Mouse (Mus musculus) limb, embryonic 12.5 days (tissue): ENCODE measurements around the gene Bloc1s4. TPM values are rescaled to one million over a fixed set of nuclear protein-coding genes. Genes with fewer than 3 reads are reported as not detected.
A peak's percentile ranks its signal among the peaks of the same experiment; 100 is the strongest.
"Not testable (repeated sequence)": the region's sequence is repeated elsewhere in the genome, so short reads cannot be mapped to it uniquely, and the experiment has no call there.

ENCODE experiments used
- ATAC-seq: fragments of 200-750 bp; cut with Nextera tagmentation; 2 replicates; pipeline ENCODE4 v1.8.0; 2017; ENCODE audit warnings: low read depth, moderate TSS enrichment; ENCODE audit not compliant: insufficient number of reproducible peaks, insufficient read depth, low FRiP score, low TSS enrichment
- H3K27ac ChIP-seq: fragments of 300-500 bp; sonication (generic); 2 replicates; pipeline ENCODE4 v1.5.1; 2016; ENCODE audit warnings: mild to moderate bottlenecking, moderate library complexity
- H3K27me3 ChIP-seq: fragments of 300-500 bp; sonication (generic); 2 replicates; pipeline ENCODE4 v1.6.1; 2016; ENCODE audit warnings: mild to moderate bottlenecking, moderate library complexity
- H3K36me3 ChIP-seq: fragments of 300-500 bp; sonication (generic); 2 replicates; pipeline ENCODE4 v1.6.1; 2016; ENCODE audit warnings: mild to moderate bottlenecking, moderate library complexity
- H3K4me1 ChIP-seq: fragments of 300-500 bp; sonication (generic); replicated peaks from 2 replicates; pipeline ENCODE4 v1.6.1; 2016
- H3K4me2 ChIP-seq: fragments of 300-500 bp; sonication (generic); 2 replicates; pipeline ENCODE4 v1.6.1; 2016; ENCODE audit warnings: mild to moderate bottlenecking, moderate library complexity
- H3K4me3 ChIP-seq: fragments of 300-500 bp; sonication (generic); replicated peaks from 2 replicates; pipeline ENCODE4 v1.5.1; 2016; ENCODE audit warnings: mild to moderate bottlenecking
- H3K9ac ChIP-seq: fragments of 300-500 bp; sonication (generic); replicated peaks from 2 replicates; pipeline ENCODE4 v1.6.1; 2016; ENCODE audit warnings: mild to moderate bottlenecking, moderate library complexity
- H3K9me3 ChIP-seq: fragments of 300-500 bp; sonication (generic); 2 replicates; pipeline ENCODE4 v1.6.1; 2016; ENCODE audit warnings: mild to moderate bottlenecking, moderate library complexity
- WGBS: fragments of 180-500 bp; shearing (Covaris S2); methylation state at CpG from one replicate; pipeline ENCODE4 v1.1.7; 2016; 5-methylcytosine and 5-hydroxymethylcytosine counted together
- polyA plus RNA-seq: library from polyadenylated mRNA; unstranded; fragments of >200 nt; fragmentation: Nextera tagmentation; extraction: Ambion mirVana; gene quantifications from 2 replicates; pipeline ENCODE4 v1.2.1, GENCODE M21; 2016

Gene Bloc1s4
- 32.5 and 34.5 TPM in 2 replicates for polyA plus RNA-seq

DNA sequence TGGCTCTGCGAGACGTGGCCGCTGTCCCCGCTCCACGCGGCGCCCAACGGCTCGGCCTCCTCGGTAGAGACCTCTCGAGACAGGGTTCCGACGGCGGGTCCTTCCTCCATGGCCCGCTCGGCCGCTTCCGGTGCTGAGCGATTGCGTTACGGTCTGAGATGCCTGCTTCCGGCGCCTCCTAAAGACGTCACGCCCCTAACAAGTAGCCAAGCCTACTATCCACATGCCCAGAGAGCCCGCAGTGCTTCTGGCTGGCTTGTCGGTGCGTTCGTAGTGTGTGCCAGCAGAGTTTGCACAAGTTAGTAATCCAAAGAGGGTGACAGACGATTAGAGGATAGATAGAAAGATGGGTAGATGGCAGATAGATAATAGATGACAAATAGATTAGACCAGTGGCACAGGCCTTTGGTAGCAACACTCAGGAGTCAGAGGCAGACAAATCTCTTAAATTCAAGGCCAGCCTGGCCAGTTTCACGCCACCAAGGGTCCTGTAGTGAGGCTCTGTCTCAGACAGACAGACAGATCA lies at the start of gene Bloc1s4:
Gene Bloc1s4, minus strand, starts transcription at position 115 of the 526 bp plus-strand sequence.
- ATAC-seq = peak; percentile 79
- H3K4me1 ChIP-seq = peaks cover 13% of the 10 kb centered on the region
- 5% methylated on average over 31 of the region's 31 CpGs for WGBS
- H3K36me3 ChIP-seq = peaks cover 5% of the 10 kb centered on the region; the same call in 1 of the 2 replicates
- peak within 1 kb of the TSS; percentile 98 for H3K4me2 ChIP-seq
- H3K9me3 ChIP-seq = no peaks in the 10 kb centered on the region
- peak within 1 kb of the TSS; percentile 98 for H3K4me3 ChIP-seq
- H3K27me3 ChIP-seq = no peaks in the 10 kb centered on the region
- H3K27ac ChIP-seq = no peak within 1 kb of the TSS
- peak within 1 kb of the TSS; percentile 93 for H3K9ac ChIP-seq

DNA sequence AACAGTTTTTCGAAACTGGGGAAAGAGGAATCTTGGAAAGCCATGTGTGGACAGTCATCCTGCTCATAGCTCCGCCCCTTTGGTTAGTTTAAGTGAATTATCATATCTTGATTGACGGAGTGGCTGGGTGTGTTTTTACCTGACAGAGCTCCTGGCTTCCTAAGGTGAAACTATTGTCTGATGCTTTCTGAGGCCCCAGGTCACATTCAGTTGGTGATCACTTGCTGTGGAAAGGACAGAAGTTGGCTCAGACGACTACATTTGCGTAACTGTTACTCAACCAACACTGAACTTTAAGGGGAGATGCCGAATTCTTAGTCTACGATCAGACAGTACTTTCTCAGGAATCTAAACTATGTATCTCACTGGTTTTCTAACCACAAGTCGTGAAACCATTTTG lies 48.8 kb upstream of the Bloc1s4 start:
- Histone ChIP-seq H3K9ac (peak overlapping the region; percentile 86; the same call in 1 of the 2 replicates), H3K27me3 (0 out of 2 replicates have a peak, but pooled peaks cover 3% of the 10 kb centered on the region), H3K4me2 (peak overlapping the region; percentile 61), H3K27ac (no peak overlapping the region), H3K9me3 (no peaks in the 10 kb centered on the region), H3K4me3 (peak overlapping the region; percentile 69), H3K4me1 (no peaks in the 10 kb centered on the region; the same call in 1 of the 2 replicates), H3K36me3 (peaks cover 23% of the 10 kb centered on the region)
- ATAC-seq = no peak
- 59% methylated on average over 8 of the region's 8 CpGs for WGBS

DNA sequence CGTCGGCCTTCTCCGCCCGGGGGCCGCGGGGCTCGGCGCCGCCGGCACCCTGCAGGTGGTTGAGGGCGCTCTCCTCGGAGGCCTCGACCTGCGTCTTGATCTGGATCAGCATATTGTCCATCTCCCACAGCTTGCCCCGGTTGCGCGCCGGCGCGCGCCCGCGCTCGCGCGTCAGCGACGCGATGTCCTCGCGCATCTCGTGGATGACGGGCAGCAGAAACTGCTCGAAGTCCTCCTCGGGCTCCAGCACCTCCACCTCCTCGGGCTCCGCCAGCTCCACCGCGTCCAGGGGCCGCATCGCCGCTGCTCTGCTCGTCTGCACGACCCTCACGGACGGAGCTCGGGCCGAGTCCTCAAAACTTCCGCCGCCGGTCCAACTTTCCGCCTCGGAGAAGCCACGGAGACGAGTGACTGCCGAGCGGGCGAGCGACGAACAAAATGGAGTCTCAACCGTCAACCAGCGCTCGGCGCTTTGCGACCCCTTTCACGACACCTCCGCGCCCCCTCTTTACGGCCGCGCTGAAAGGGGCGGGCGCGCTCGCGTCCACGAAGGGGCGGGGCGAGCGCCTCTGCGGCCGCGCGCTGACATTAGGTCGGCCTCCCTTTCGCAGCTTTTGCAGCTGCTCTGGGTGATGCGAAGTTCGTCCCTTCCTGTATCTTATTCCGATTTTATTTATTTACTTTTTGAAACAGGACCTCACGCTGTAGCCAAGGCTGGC lies 48.0 kb upstream of the Bloc1s4 start, which contains the start of gene Mrfap1:
Gene Mrfap1, minus strand, starts transcription at position 477 of the 719 bp plus-strand sequence.
- peaks cover 23% of the 10 kb centered on the region for H3K36me3 ChIP-seq
- H3K27me3 ChIP-seq, H3K4me1 ChIP-seq, H3K9me3 ChIP-seq: not testable (repeated sequence)
- H3K4me2 ChIP-seq = peak within 1 kb of the TSS; percentile 61
- peak; percentile 81 for ATAC-seq
- under 1% methylated on average over 90 of the region's 90 CpGs for WGBS
- H3K9ac ChIP-seq = peak within 1 kb of the TSS; percentile 86
- H3K4me3 ChIP-seq = peak within 1 kb of the TSS; percentile 69
- H3K27ac ChIP-seq = peak within 1 kb of the TSS; percentile 97

DNA sequence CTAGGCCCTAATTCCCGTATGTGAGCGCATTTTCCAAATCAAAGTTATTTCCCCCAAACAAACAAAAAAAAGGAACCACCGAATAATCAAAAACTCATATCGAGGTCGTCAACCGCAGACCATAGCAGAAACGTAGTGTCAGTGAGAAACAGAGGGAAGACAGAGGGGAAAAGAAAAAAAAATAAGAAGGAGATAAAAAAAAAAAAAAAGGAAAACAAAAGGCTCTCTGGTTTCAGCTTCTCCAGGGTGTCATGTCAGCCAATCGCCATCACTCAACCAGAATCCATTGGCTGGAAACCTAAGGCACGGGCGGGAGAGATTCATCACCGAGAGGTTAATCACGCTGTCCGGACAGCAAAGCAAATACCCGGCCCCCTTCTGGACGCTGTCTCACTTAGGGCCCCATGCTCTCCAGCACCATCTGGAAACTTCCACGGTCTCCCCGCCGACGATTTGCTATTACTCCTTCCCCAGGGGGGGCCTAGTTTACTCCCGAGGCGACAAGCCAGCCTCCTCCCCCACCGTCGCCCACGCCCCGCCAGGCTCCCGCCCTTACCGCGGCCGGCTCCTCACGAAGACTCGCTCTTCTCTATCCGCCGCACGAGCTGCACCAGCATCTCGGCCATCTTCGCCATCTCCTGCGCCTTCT lies 47.3 kb upstream of the Bloc1s4 start:
- Histone ChIP-seq H3K9ac (peak overlapping the region; percentile 86), H3K36me3 (peaks cover 23% of the 10 kb centered on the region), H3K4me3 (peak overlapping the region; percentile 69), H3K4me2 (peak overlapping the region; percentile 61), H3K27ac (peak overlapping the region; percentile 97)
- H3K27me3 ChIP-seq, H3K4me1 ChIP-seq, H3K9me3 ChIP-seq: not testable (repeated sequence)
- 0 out of 2 replicates have a peak, but pooled peaks have one; percentile 19 for ATAC-seq
- WGBS = 4% methylated on average over 35 of the region's 37 CpGs

DNA sequence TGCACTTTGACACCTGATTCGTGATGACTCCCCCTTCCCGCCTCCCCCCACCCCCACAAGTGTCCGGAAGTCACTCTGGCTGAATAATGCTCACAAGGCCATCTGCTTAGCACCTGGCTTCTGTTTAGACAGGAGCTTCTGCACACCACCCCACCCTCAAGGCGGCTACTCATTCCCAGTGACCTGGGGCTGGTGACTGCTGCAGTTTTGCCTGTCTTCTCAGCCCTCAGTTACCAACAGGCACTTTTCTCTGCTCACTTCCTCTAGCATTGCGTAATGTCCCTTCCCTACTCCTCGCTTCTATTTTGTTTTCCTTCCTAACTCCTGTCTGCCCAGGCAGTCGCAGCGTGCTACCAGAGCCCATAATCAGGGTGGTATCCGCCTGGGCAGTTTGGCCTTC lies 43.4 kb upstream of the Bloc1s4 start:
- H3K27me3 ChIP-seq = no peaks in the 10 kb centered on the region
- H3K4me1 ChIP-seq = no peaks in the 10 kb centered on the region; the same call in 1 of the 2 replicates
- WGBS = 81% methylated on average over 9 of the region's 9 CpGs
- ATAC-seq = no peak
- peaks cover 23% of the 10 kb centered on the region for H3K36me3 ChIP-seq
- no peak overlapping the region for H3K9ac ChIP-seq
- no peaks in the 10 kb centered on the region for H3K9me3 ChIP-seq
- H3K4me3 ChIP-seq = no peak overlapping the region
- no peak overlapping the region for H3K4me2 ChIP-seq
- H3K27ac ChIP-seq = no peak overlapping the region

DNA sequence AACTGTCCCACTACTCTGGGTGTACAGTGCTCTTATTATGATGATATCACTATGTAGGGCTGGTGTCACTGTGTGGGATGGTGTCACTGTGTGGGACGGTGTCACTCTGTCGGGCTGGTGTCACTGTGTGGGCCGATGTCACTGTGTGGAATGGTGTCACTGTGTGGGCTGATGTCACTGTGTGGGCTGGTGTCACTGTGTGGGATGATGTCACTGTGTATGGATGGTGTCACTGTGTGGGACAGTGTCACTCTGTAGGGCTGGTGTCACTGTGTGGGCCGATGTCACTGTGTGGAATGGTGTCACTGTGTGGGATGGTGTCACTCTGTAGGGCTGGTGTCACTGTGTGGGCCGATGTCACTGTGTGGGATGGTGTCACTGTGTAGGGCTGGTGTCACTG lies 37.6 kb upstream of the Bloc1s4 start:
- Histone ChIP-seq H3K27me3 (no peaks in the 10 kb centered on the region), H3K4me1 (no peaks in the 10 kb centered on the region), H3K9ac (no peak overlapping the region), H3K36me3 (no peaks in the 10 kb centered on the region), H3K4me2 (no peak overlapping the region), H3K9me3 (peaks cover 8% of the 10 kb centered on the region; the same call in 1 of the 2 replicates), H3K27ac (no peak overlapping the region), H3K4me3 (no peak overlapping the region)
- ATAC-seq = no peak
- 96% methylated on average over 5 of the region's 5 CpGs for WGBS

DNA sequence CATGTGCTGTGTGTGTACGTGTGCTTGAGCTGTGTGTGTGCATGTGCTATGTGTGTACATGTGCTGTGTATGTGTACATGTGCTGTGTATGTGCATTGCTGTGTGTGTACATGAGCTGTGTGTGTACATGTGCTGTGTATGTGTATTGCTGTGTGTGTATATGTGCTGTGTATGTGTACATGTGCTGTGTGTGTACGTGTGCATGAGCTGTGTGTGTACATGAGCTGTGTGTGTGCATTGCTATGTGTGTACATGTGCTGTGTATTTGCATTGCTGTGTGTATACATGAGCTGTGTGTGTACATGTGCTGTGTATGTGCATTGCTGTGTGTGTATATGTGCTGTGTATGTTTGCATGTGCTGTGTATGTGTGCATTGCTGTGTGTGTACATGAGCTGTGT lies 31.1 kb upstream of the Bloc1s4 start:
- WGBS = 88% methylated on average over 2 of the region's 2 CpGs
- H3K4me2 ChIP-seq = no peak overlapping the region

DNA sequence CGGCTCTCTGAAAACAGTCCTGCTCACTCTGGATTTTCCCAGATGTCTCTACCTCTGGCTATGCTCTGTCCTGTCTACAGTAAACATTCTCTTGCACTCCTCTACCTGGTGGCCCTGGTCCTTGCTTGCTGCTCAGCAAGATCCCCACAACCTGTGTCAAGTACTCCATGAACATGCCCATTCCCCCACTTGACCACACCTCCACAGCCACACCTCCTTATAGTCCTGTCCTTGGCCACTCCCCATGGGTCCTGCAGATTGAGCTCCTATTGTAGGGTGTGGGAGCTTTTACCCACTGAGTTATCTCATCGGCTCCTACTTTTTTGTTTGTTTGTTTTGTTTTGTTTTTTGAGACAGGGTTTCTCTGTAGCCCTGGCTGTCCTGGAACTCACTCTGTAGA lies 30.5 kb upstream of the Bloc1s4 start:
- no peaks in the 10 kb centered on the region for H3K4me1 ChIP-seq
- WGBS = 93% methylated on average over 1 of the region's 2 CpGs

More for the DNA sequence above, 31.1 kb upstream of the Bloc1s4 start:
- no peak overlapping the region for H3K4me3 ChIP-seq
- H3K27me3 ChIP-seq = no peaks in the 10 kb centered on the region
- no peaks in the 10 kb centered on the region for H3K4me1 ChIP-seq
- peaks cover 20% of the 10 kb centered on the region for H3K9me3 ChIP-seq
- no peak overlapping the region for H3K27ac ChIP-seq
- no peaks in the 10 kb centered on the region for H3K36me3 ChIP-seq
- H3K9ac ChIP-seq = no peak overlapping the region
- no peak for ATAC-seq

DNA sequence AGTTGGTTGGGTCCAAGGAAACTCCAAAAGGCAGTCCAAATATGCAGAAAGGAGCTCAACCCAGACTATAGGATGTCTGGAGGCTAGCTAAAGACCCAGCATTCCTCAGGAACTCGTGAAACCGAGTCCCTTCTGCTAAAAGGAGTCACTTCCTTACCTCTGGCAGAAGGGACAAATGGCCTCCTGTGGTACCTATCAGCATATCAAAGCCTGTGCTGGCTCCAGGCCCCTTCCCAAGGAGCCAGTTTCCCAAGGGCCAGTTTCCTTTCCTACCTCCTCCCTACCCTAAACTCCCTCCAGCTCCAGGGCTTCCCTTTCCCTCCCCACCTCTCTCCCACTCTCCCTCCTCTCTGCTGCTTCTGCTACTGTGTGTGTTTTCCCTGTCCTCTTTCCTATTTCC lies 28.7 kb upstream of the Bloc1s4 start:
- no peak overlapping the region for H3K4me2 ChIP-seq
- no peak overlapping the region for H3K27ac ChIP-seq
- H3K9me3 ChIP-seq = peaks cover 15% of the 10 kb centered on the region
- 5% methylated on average over 2 of the region's 2 CpGs for WGBS
- H3K9ac ChIP-seq = no peak overlapping the region
- no peaks in the 10 kb centered on the region for H3K36me3 ChIP-seq
- H3K4me3 ChIP-seq = no peak overlapping the region
- no peaks in the 10 kb centered on the region for H3K4me1 ChIP-seq
- ATAC-seq = no peak
- no peaks in the 10 kb centered on the region for H3K27me3 ChIP-seq

More for the DNA sequence above, 30.5 kb upstream of the Bloc1s4 start:
- ATAC-seq = no peak
- no peak overlapping the region for H3K9ac ChIP-seq
- no peaks in the 10 kb centered on the region for H3K36me3 ChIP-seq
- no peak overlapping the region for H3K4me3 ChIP-seq
- no peaks in the 10 kb centered on the region for H3K27me3 ChIP-seq
- peaks cover 15% of the 10 kb centered on the region for H3K9me3 ChIP-seq
- no peak overlapping the region for H3K27ac ChIP-seq
- H3K4me2 ChIP-seq = no peak overlapping the region

DNA sequence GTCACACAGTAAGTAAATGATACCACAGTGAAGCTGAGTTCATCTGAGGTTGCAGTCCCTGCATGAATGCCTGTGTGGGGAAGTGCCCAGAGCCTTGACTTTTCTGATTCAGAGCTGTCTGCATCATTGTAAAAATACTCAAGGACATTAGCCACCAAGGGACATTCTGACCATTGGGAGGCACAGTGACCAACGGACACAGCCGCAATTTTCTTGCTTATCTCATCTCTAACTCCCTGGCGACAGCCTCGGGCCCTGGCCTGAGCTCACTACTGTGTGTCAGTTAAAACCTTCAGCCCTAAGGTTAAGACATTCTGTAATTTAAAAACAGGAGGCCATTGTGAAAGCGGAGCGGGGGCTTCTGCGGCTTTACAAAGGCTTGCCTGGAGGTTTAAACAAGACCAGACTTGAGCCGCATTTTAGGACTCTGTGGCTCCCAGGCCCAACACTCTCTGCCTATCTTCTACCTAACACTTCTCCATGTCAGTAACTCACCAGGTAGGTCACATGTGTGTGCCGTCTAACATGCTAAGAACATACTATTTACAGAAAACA lies 27.6 kb upstream of the Bloc1s4 start:
- Histone ChIP-seq H3K4me3 (no peak overlapping the region), H3K4me1 (no peaks in the 10 kb centered on the region), H3K27me3 (no peaks in the 10 kb centered on the region), H3K9me3 (peaks cover 15% of the 10 kb centered on the region), H3K9ac (no peak overlapping the region), H3K27ac (0 out of 2 replicates have a peak overlapping the region, but pooled peaks have one; percentile 45), H3K4me2 (no peak overlapping the region), H3K36me3 (no peaks in the 10 kb centered on the region)
- ATAC-seq = no peak
- WGBS = 28% methylated on average over 9 of the region's 9 CpGs

DNA sequence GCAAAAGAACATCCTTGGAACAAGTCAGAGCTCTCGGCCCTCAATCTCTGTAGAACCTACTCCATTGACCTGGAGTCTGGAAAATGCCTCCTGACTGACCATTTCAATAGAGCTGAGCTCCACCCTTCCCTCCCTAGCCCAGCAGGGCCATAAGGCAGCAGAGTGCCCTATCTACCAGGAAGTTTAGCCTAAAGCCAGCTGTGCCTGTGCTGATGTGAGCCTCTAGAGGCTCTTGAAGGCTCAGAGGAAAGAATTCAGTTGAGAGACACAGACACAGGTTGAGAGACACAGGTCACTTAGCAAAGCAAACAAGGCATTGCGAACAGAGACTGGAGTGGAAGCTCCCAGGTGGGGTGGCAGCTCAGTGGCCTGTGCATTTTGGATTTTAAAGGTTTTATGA lies 26.9 kb upstream of the Bloc1s4 start:
- no peak overlapping the region for H3K4me3 ChIP-seq
- no peak overlapping the region for H3K27ac ChIP-seq
- H3K36me3 ChIP-seq = no peaks in the 10 kb centered on the region
- no peak for ATAC-seq
- no peaks in the 10 kb centered on the region for H3K27me3 ChIP-seq
- WGBS = 90% methylated on average over 2 of the region's 2 CpGs
- no peaks in the 10 kb centered on the region for H3K4me1 ChIP-seq
- peaks cover 9% of the 10 kb centered on the region for H3K9me3 ChIP-seq
- H3K9ac ChIP-seq = no peak overlapping the region
- no peak overlapping the region for H3K4me2 ChIP-seq
